Mouse (Mus musculus): ENCODE results near the gene Palm2.

GRCm38 (mm10) chr4:57451896-57452295 is 17.8 kb downstream of the Palm2 start:
- no peak for TF ChIP-seq POLR2A (IDR thresholded peaks at IDR 0.05; ENCODE audit: borderline replicate concordance, extremely low read depth, low read depth, low read length)
- TF ChIP-seq CTCF (IDR thresholded peaks at IDR 0.05; ENCODE audit: insufficient read depth, low read length), result peak; percentile 34; the same call in 1 of the 2 replicates
